Mouse (Mus musculus) bone marrow macrophage, adult 2 months (primary cell): ENCODE data around the gene Ube2l3. TPM values are rescaled to one million over a fixed set of nuclear protein-coding genes. Genes with fewer than 3 reads are reported as not detected.

ENCODE experiments used
- H3K27ac ChIP-seq: 2 replicates; pipeline ENCODE4 v1.5.1; 2012; ENCODE audit warnings: low read depth, low read length; ENCODE audit not compliant: insufficient read depth
- H3K4me1 ChIP-seq: 2 replicates; pipeline ENCODE4 v1.6.1; 2012; ENCODE audit warnings: low read length; ENCODE audit not compliant: control insufficient read depth, insufficient read depth
- H3K4me3 ChIP-seq: 2 replicates; pipeline ENCODE4 v1.5.1; 2012; ENCODE audit warnings: mild to moderate bottlenecking, low read length, moderate library complexity; ENCODE audit not compliant: insufficient read depth
- CTCF ChIP-seq: IDR thresholded peaks from 2 replicates; pipeline ENCODE4 v1.5.1; 2012; ENCODE audit warnings: low read depth, mild to moderate bottlenecking, low read length, moderate library complexity
- POLR2A ChIP-seq: IDR thresholded peaks from 2 replicates; pipeline ENCODE4 v1.6.1; 2012; ENCODE audit warnings: mild to moderate bottlenecking, low read depth, low read length, borderline replicate concordance
- polyA plus RNA-seq: library from polyadenylated mRNA; stranded (reverse); fragments of >200 nt; gene quantifications from 2 replicates; pipeline ENCODE4 v1.2.4, GENCODE M21; 2012; ENCODE audit not compliant: missing spikeins, insufficient read depth, insufficient read length

Ube2l3 gene
- polyA plus RNA-seq, 1 experiment, result 208 TPM

GRCm38 (mm10) chr16:17127292-17127691 is 75.2 kb downstream of the Ube2l3 start:
- no peak overlapping the region for H3K27ac ChIP-seq
- H3K4me1 ChIP-seq, result peaks cover 8% of the 10 kb centered on the region; the same call in 1 of the 2 replicates
- no peak overlapping the region for H3K4me3 ChIP-seq
- TF ChIP-seq POLR2A (no peak), CTCF (peak; percentile 54; the same call in 1 of the 2 replicates)

DNA sequence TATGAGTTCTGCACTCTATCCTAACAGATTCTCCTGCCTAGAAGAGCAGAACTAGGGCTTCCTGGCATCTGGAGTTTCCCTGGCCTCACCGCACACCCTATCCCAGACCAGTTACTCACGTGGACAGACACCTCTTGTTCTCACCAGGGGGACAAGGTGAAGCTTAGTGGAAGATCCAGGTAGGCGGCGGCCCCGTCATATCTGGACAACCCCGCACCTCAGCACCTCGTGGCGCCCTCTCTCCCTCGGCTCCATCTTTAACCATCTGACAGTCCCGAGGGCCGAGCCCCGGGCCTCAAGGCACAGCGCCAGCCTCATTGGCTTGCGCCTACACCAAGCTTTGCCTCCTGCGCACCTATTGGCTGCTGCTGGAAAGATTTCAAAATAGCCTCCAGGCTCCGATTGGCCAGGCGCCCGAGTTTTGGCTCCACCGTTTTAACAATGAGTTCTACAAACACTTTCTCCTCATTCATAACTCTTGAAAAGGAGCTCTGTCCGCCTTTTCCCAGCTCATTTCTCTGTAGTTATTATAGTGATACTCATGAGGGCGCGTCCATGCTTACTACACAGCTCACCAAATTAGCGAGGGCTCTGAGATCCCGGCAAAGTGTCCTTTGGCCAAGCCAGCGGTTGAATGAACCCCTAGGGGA is 77.5 kb downstream of the Ube2l3 start, which contains the start of gene 2610318N02Rik:
Gene 2610318N02Rik, minus strand, starts transcription at position 297 of the 650 bp plus-strand sequence.
- Histone ChIP-seq H3K4me1 (peaks cover 8% of the 10 kb centered on the region; the same call in 1 of the 2 replicates), H3K27ac (peak within 1 kb of the TSS; percentile 7; the same call in 1 of the 2 replicates), H3K4me3 (peak within 1 kb of the TSS; percentile 68)
- no peak for TF ChIP-seq POLR2A
- no peak for TF ChIP-seq CTCF

DNA sequence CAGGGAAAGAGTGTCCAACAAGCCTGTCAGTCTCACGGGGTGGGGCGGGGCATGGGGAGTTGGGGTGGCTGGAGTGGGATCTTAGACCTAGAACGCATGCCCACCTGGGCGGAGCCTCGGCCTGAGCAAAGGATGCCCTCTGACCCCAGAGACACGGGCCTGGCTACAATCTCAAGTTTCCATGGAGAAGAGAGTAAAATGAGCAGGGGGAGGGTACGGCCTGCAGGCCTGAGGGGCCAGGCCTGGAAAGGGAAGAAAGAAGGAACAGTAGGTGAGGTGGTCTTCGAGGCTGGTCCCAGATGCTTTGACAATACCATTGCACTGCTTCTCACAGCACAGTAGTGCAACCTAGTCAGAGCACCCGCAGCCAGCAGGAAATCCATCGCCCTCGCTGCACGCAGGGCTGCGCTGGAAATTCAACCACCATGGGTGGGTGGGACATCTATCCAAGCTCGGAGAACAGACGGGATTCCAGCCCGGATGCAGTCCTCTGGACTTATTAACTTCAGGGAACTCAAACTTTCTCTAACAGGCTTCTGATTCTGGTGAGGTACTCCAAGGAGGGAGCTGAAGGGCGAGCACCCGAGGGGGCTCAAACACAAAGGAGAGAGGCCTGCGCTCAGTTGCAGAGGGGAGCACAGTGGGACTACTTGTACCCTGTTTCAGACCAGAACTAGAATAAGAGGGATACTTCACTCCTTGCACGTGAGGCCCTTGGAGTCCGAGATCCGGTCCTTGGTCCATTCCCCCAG is 78.2 kb downstream of the Ube2l3 start:
- TF ChIP-seq CTCF, result no peak
- TF ChIP-seq POLR2A, result no peak
- Histone ChIP-seq H3K27ac (peak overlapping the region; percentile 7; the same call in 1 of the 2 replicates), H3K4me3 (peak overlapping the region; percentile 68), H3K4me1 (peaks cover 8% of the 10 kb centered on the region; the same call in 1 of the 2 replicates)

- H3K27ac ChIP-seq, result no peak overlapping the region
- H3K4me1 ChIP-seq, result peaks cover 8% of the 10 kb centered on the region; the same call in 1 of the 2 replicates
- H3K4me3 ChIP-seq, result no peak overlapping the region
- TF ChIP-seq CTCF (no peak), POLR2A (no peak)
These were observed 80.9 kb downstream of the Ube2l3 start for GRCm38 (mm10) chr16:17121569-17121968.

GRCm38 (mm10) chr16:17117309-17117799 is 85.1 kb downstream of the Ube2l3 start:
- H3K4me1 ChIP-seq, result no peaks in the 10 kb centered on the region
- H3K27ac ChIP-seq, result no peak overlapping the region
- no peak overlapping the region for H3K4me3 ChIP-seq
- TF ChIP-seq CTCF, result no peak
- TF ChIP-seq POLR2A, result no peak

DNA sequence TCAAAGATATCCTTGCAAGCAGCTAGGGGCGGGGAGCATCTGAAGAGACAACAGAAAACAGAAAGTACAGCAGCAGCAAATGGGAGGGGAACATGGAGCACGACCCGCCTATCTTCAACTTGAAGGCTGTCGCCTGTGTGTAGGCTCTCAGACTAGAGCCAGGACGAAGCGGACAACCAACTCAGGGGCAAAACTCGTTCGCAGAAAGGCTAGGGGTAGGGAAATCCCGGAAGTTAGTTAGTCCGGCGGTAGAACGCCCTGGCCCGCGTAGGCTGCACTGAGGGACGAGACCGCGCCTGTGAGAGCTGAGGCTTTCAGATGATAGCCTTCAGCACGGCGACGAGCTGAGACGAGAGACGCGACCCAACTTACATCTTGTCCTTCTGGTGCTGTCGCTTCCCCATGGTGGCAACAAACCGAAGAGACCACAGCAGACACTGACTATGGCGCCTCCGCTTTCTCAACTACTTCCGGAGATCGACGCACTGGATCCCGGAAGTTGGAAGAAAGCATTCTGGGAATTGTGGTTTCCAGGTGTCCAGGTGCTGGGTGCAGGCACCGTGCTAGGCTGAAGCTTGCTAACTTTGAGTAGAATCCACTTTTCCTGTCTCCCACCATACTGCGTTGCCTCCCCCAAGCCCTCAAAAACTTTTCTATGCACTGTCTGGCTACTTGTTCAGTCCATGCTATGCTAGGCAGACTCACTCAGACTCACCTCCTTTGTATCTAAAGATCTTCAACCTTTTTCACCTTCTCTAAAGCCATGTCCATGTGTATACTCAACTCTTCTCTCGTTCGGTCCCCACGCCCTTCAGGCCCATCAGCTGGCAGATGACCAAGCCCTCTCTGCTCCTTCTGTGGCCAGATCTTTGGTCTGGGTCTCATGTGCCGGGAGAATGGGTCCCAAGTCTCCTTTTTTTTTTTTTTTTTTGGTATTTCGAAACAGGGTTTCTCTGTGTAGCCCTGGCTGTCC is 91.4 kb downstream of the Ube2l3 start, which contains the start of gene Ppil2:
Gene Ppil2, minus strand, starts transcription at position 487 of the 973 bp plus-strand sequence.
- peak within 1 kb of the TSS; percentile 74 for H3K27ac ChIP-seq
- TF ChIP-seq CTCF, result no peak
- TF ChIP-seq POLR2A, result no peak
- peaks cover 9% of the 10 kb centered on the region for H3K4me1 ChIP-seq
- H3K4me3 ChIP-seq, result peak within 1 kb of the TSS; percentile 96

- peaks cover 4% of the 10 kb centered on the region for H3K4me1 ChIP-seq
- no peak overlapping the region for H3K27ac ChIP-seq
- TF ChIP-seq POLR2A (no peak), CTCF (no peak)
- H3K4me3 ChIP-seq, result no peak overlapping the region
These were observed 97.8 kb downstream of the Ube2l3 start for GRCm38 (mm10) chr16:17104600-17104999.

GRCm38 (mm10) chr16:17102630-17103220 is 99.7 kb downstream of the Ube2l3 start:
- TF ChIP-seq CTCF (no peak), POLR2A (no peak)
- no peak overlapping the region for H3K4me3 ChIP-seq
- no peak overlapping the region for H3K27ac ChIP-seq
- H3K4me1 ChIP-seq, result peaks cover 2% of the 10 kb centered on the region

Other genes starting within 250 kb of the Ube2l3 start
- gene Mapk1, start 219.3 kb downstream of the Ube2l3 start, polyA plus RNA-seq, result 105 and 111 TPM in 2 replicates
- 0.94 TPM in 1 of 2 replicates, not detected in the other for gene Ypel1, start 133.0 kb downstream of the Ube2l3 start, polyA plus RNA-seq
- gene Ppil2, start 91.4 kb downstream of the Ube2l3 start, polyA plus RNA-seq, result 116 and 141 TPM in 2 replicates
- gene 2610318N02Rik, start 77.5 kb downstream of the Ube2l3 start, polyA plus RNA-seq, result 3.7 and 4.4 TPM in 2 replicates
- gene Sdf2l1, start 70.3 kb downstream of the Ube2l3 start, polyA plus RNA-seq, result 60.9 and 75.4 TPM in 2 replicates
- gene Ydjc, start 58.0 kb downstream of the Ube2l3 start, polyA plus RNA-seq, result 2.0 and 3.5 TPM in 2 replicates
- 0.31 TPM in 1 of 2 replicates, not detected in the other for gene Ccdc116, start 55.4 kb downstream of the Ube2l3 start, polyA plus RNA-seq
- gene Rimbp3, start 6.0 kb upstream of the Ube2l3 start, polyA plus RNA-seq, result not detected in 2 replicates
- 1.9 and 2.0 TPM in 2 replicates for gene Hic2, start 30.9 kb upstream of the Ube2l3 start, polyA plus RNA-seq
- 9.6 and 13.6 TPM in 2 replicates for gene Tmem191c, start 73.4 kb upstream of the Ube2l3 start, polyA plus RNA-seq
- not detected in 2 replicates for gene Serpind1, start 128.7 kb upstream of the Ube2l3 start, polyA plus RNA-seq
- gene Snap29, start 203.3 kb upstream of the Ube2l3 start, polyA plus RNA-seq, result 31.9 and 35.3 TPM in 2 replicates
- gene Pi4ka, start 203.7 kb upstream of the Ube2l3 start, polyA plus RNA-seq, result 37.1 and 38.0 TPM in 2 replicates
- 26.2 and 27.4 TPM in 2 replicates for gene Crkl, start 249.3 kb upstream of the Ube2l3 start, polyA plus RNA-seq